Mouse (Mus musculus): ENCODE results near the gene Krtap26-1. TPM values are rescaled to one million over a fixed set of nuclear protein-coding genes. Genes with fewer than 3 reads are reported as not detected.

Gene Krtap26-1
- not detected in 2 replicates for total RNA-seq (2014; rRNA removed)
- not detected in 2 replicates for polyA plus RNA-seq (2015; fragmentation: Nextera tagmentation; extraction: Ambion mirVana)

DNA sequence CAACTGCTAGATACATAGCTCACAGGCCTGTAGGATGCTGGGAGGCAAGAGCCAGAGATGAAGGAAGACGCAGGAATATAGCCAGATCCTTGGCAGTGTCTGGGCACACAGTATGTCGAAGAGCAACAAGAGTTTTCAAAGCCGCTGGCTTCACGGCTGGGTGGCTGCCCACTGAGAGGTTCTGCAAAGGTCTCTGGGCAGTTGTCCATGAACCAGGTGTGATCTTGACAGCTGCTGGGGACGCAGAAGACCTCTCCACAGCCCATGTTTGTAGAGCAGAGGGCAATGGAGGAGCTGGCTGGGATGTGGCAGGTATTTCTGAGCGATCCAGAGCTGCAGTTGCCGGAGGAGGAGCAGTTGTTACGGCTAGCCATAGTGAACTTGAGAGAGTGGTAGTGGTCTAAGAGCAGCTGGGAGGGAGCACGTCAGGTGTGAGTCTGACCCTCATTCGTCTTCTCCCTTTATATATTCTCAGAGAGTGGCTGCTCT, at the start of gene Krtap26-1:
Krtap26-1 (minus strand) TSS at position 439 of the 489 bp plus-strand sequence.
- ATAC-seq (ENCODE audit: low FRiP score) (no peak), DNase-seq (ENCODE audit: low spot score) (no peak)
- TF ChIP-seq CTCF (IDR thresholded peaks at IDR 0.05): no peak
- H3K36me3 ChIP-seq (ENCODE audit: insufficient read depth, low read length): no peaks in the 10 kb centered on the region
- no peaks in the 10 kb centered on the region for H3K9me3 ChIP-seq (ENCODE audit: low read length)
- 88% methylated on average over 10 of the region's 10 CpGs for WGBS
- H3K4me1 ChIP-seq (ENCODE audit: insufficient read depth, low read length): no peaks in the 10 kb centered on the region
- no peak within 1 kb of the TSS for H3K4me2 ChIP-seq (ENCODE audit: low read depth, low read length, poor library complexity, severe bottlenecking)
- H3K4me3 ChIP-seq (ENCODE audit: low read depth, low read length): no peak within 1 kb of the TSS
- H3K9ac ChIP-seq (replicated peaks; ENCODE audit: low read length, poor library complexity, severe bottlenecking): no peak within 1 kb of the TSS
- H3K27me3 ChIP-seq (ENCODE audit: insufficient read depth, low read length): no peaks in the 10 kb centered on the region
- no peak within 1 kb of the TSS for H3K27ac ChIP-seq (ENCODE audit: low read depth, low read length)

- WGBS: 81% methylated on average over 4 of the region's 4 CpGs
- DNase-seq (ENCODE audit: low spot score): no peak
- Histone ChIP-seq H3K9ac (replicated peaks; ENCODE audit: low read length, poor library complexity, severe bottlenecking) (no peak overlapping the region), H3K4me3 (ENCODE audit: low read depth, low read length) (no peak overlapping the region), H3K4me2 (ENCODE audit: low read depth, low read length, poor library complexity, severe bottlenecking) (no peak overlapping the region), H3K9me3 (ENCODE audit: low read length) (no peaks in the 10 kb centered on the region), H3K27me3 (ENCODE audit: insufficient read depth, low read length) (no peaks in the 10 kb centered on the region), H3K36me3 (ENCODE audit: insufficient read depth, low read length) (no peaks in the 10 kb centered on the region), H3K27ac (ENCODE audit: low read depth, low read length) (no peak overlapping the region), H3K4me1 (ENCODE audit: insufficient read depth, low read length) (no peaks in the 10 kb centered on the region)
- ATAC-seq (ENCODE audit: low FRiP score): no peak
- no peak for TF ChIP-seq CTCF (IDR thresholded peaks at IDR 0.05)
Measured at GRCm38 (mm10) chr16:88696256-88696655, 48.7 kb upstream of the Krtap26-1 start.

GRCm38 (mm10) chr16:88681282-88681681, 33.7 kb upstream of the Krtap26-1 start:
- 18% methylated on average over 2 of the region's 2 CpGs for WGBS
- no peaks in the 10 kb centered on the region for H3K27me3 ChIP-seq (ENCODE audit: insufficient read depth, low read length)
- H3K27ac ChIP-seq (ENCODE audit: low read depth, low read length): no peak overlapping the region
- DNase-seq (ENCODE audit: low spot score) (peak; percentile 44), ATAC-seq (ENCODE audit: low FRiP score) (no peak)
- 0 out of 2 replicates have a peak, but pooled peaks cover 3% of the 10 kb centered on the region for H3K4me1 ChIP-seq (ENCODE audit: insufficient read depth, low read length)
- no peaks in the 10 kb centered on the region for H3K9me3 ChIP-seq (ENCODE audit: low read length)
- H3K9ac ChIP-seq (replicated peaks; ENCODE audit: low read length, poor library complexity, severe bottlenecking): no peak overlapping the region
- TF ChIP-seq CTCF (IDR thresholded peaks at IDR 0.05): no peak
- H3K4me3 ChIP-seq (ENCODE audit: low read depth, low read length): no peak overlapping the region
- no peak overlapping the region for H3K4me2 ChIP-seq (ENCODE audit: low read depth, low read length, poor library complexity, severe bottlenecking)
- H3K36me3 ChIP-seq (ENCODE audit: insufficient read depth, low read length): no peaks in the 10 kb centered on the region

GRCm38 (mm10) chr16:88679099-88679498, 31.5 kb upstream of the Krtap26-1 start:
- 85% methylated on average over 6 of the region's 6 CpGs for WGBS
- Histone ChIP-seq H3K36me3 (ENCODE audit: insufficient read depth, low read length) (no peaks in the 10 kb centered on the region), H3K9me3 (ENCODE audit: low read length) (no peaks in the 10 kb centered on the region), H3K27me3 (ENCODE audit: insufficient read depth, low read length) (no peaks in the 10 kb centered on the region), H3K4me3 (ENCODE audit: low read depth, low read length) (no peak overlapping the region), H3K27ac (ENCODE audit: low read depth, low read length) (no peak overlapping the region), H3K9ac (replicated peaks; ENCODE audit: low read length, poor library complexity, severe bottlenecking) (no peak overlapping the region), H3K4me2 (ENCODE audit: low read depth, low read length, poor library complexity, severe bottlenecking) (no peak overlapping the region), H3K4me1 (ENCODE audit: insufficient read depth, low read length) (0 out of 2 replicates have a peak, but pooled peaks cover 3% of the 10 kb centered on the region)
- ATAC-seq (ENCODE audit: low FRiP score): no peak
- DNase-seq (ENCODE audit: low spot score): peak; percentile 43
- TF ChIP-seq CTCF (IDR thresholded peaks at IDR 0.05): no peak

GRCm38 (mm10) chr16:88671571-88671970, 24.0 kb upstream of the Krtap26-1 start, which contains the start of gene Krtap27-1:
Gene Krtap27-1 (minus strand): TSS chr16:88671671.
- TF ChIP-seq CTCF (IDR thresholded peaks at IDR 0.05): no peak
- no peak within 1 kb of the TSS for H3K4me2 ChIP-seq (ENCODE audit: low read depth, low read length, poor library complexity, severe bottlenecking)
- H3K4me3 ChIP-seq (ENCODE audit: low read depth, low read length): no peak within 1 kb of the TSS
- WGBS: 90% methylated on average over 4 of the region's 4 CpGs
- H3K9ac ChIP-seq (replicated peaks; ENCODE audit: low read length, poor library complexity, severe bottlenecking): no peak within 1 kb of the TSS
- no peaks in the 10 kb centered on the region for H3K4me1 ChIP-seq (ENCODE audit: insufficient read depth, low read length)
- no peaks in the 10 kb centered on the region for H3K9me3 ChIP-seq (ENCODE audit: low read length)
- DNase-seq (ENCODE audit: low spot score) (no peak), ATAC-seq (ENCODE audit: low FRiP score) (no peak)
- H3K36me3 ChIP-seq (ENCODE audit: insufficient read depth, low read length): no peaks in the 10 kb centered on the region
- no peak within 1 kb of the TSS for H3K27ac ChIP-seq (ENCODE audit: low read depth, low read length)
- H3K27me3 ChIP-seq (ENCODE audit: insufficient read depth, low read length): no peaks in the 10 kb centered on the region

- Histone ChIP-seq H3K27ac (ENCODE audit: low read depth, low read length) (no peak overlapping the region), H3K9ac (replicated peaks; ENCODE audit: low read length, poor library complexity, severe bottlenecking) (no peak overlapping the region), H3K36me3 (ENCODE audit: insufficient read depth, low read length) (no peaks in the 10 kb centered on the region), H3K27me3 (ENCODE audit: insufficient read depth, low read length) (no peaks in the 10 kb centered on the region), H3K9me3 (ENCODE audit: low read length) (no peaks in the 10 kb centered on the region), H3K4me1 (ENCODE audit: insufficient read depth, low read length) (no peaks in the 10 kb centered on the region), H3K4me3 (ENCODE audit: low read depth, low read length) (no peak overlapping the region), H3K4me2 (ENCODE audit: low read depth, low read length, poor library complexity, severe bottlenecking) (no peak overlapping the region)
- ATAC-seq (ENCODE audit: low FRiP score): peak; percentile 23; the same call in 1 of the 2 replicates
- WGBS: 58% methylated on average over 1 of the region's 1 CpGs
- peak; percentile 62 for TF ChIP-seq CTCF (IDR thresholded peaks at IDR 0.05)
- DNase-seq (ENCODE audit: low spot score): peak; percentile 73
Measured at GRCm38 (mm10) chr16:88657426-88657825, 9.8 kb upstream of the Krtap26-1 start.

Data from midbrain, postnatal 0 days (tissue).